Mouse (Mus musculus) liver, postnatal 0 days (tissue): ENCODE measurements around the gene Zfp36. TPM values are rescaled to one million over a fixed set of nuclear protein-coding genes. Genes with fewer than 3 reads are reported as not detected.

Experiments used
- ATAC-seq: fragments of 200-750 bp; cut with Nextera tagmentation; 2 replicates; pipeline ENCODE4 v1.8.0; 2017; ENCODE audit warnings: mild to moderate bottlenecking, moderate library complexity
- DNase-seq: peaks from one replicate; pipeline ENCODE4 v3.0.0-alpha.2; 2016
- H3K27ac ChIP-seq: fragments of 300-500 bp; sonication (generic); 2 replicates; pipeline ENCODE4 v1.5.1; 2014; ENCODE audit warnings: antibody characterized with exemption, moderate library complexity, mild to moderate bottlenecking, low read depth
- H3K27me3 ChIP-seq: fragments of 300-500 bp; sonication (generic); 2 replicates; pipeline ENCODE4 v1.6.1; 2014; ENCODE audit warnings: low read length, control low read depth, mixed read lengths; ENCODE audit not compliant: insufficient read depth
- H3K36me3 ChIP-seq: fragments of 300-500 bp; sonication (generic); replicated peaks from 2 replicates; pipeline ENCODE4 v1.6.1; 2014; ENCODE audit warnings: mild to moderate bottlenecking, control low read depth, low read length, moderate library complexity, mixed read lengths; ENCODE audit not compliant: insufficient read depth
- H3K4me1 ChIP-seq: fragments of 300-500 bp; sonication (generic); 2 replicates; pipeline ENCODE4 v1.6.1; 2014; ENCODE audit warnings: antibody characterized with exemption, mild to moderate bottlenecking, control low read depth; ENCODE audit not compliant: insufficient read depth
- H3K4me2 ChIP-seq: fragments of 300-500 bp; sonication (generic); 2 replicates; pipeline ENCODE4 v1.6.1; 2014; ENCODE audit warnings: low read depth, mild to moderate bottlenecking, low read length, moderate library complexity, mixed read lengths
- H3K4me3 ChIP-seq: fragments of 300-500 bp; sonication (generic); 2 replicates; pipeline ENCODE4 v1.5.1; 2014; ENCODE audit warnings: low read depth, low read length
- H3K9ac ChIP-seq: fragments of 300-500 bp; sonication (generic); replicated peaks from 2 replicates; pipeline ENCODE4 v1.6.1; 2014; ENCODE audit warnings: mild to moderate bottlenecking, moderate library complexity
- H3K9me3 ChIP-seq: fragments of 300-500 bp; sonication (generic); 2 replicates; pipeline ENCODE4 v1.6.1; 2016; ENCODE audit warnings: mild to moderate bottlenecking, control low read depth, low read length, mixed read lengths
- CTCF ChIP-seq: sonication (generic); IDR thresholded peaks from 2 replicates; pipeline ENCODE4 v1.5.1; 2016; ENCODE audit warnings: antibody characterized with exemption, low read depth
- EP300 ChIP-seq: IDR thresholded peaks from 2 replicates; pipeline ENCODE4 v1.6.1; 2016; ENCODE audit warnings: antibody characterized with exemption, low read depth, mild to moderate bottlenecking
- WGBS: fragments of 180-500 bp; shearing (Covaris S2); extraction: QIAGEN DNeasy Blood & Tissue Kit; methylation state at CpG from one replicate; pipeline ENCODE4 v1.1.7; 2014; ENCODE audit not compliant: insufficient replicate concordance; 5-methylcytosine and 5-hydroxymethylcytosine counted together
- polyA plus RNA-seq: library from polyadenylated mRNA; unstranded; fragments of >200 nt; fragmentation: Nextera tagmentation; extraction: Ambion mirVana; gene quantifications from 2 replicates; pipeline ENCODE4 v1.2.1, GENCODE M21; 2015

Gene Zfp36
- 13.5 and 21.1 TPM in 2 replicates for polyA plus RNA-seq

GRCm38 (mm10) chr7:28380237-28381016 lies at the start of gene Zfp36:
Gene Zfp36 (minus strand): TSS chr7:28380253.
- WGBS: 30% methylated on average over 17 of the region's 17 CpGs

GRCm38 (mm10) chr7:28427738-28428137 lies 47.7 kb upstream of the Zfp36 start:
- Histone ChIP-seq H3K4me3 (no peak overlapping the region), H3K27ac (no peak overlapping the region), H3K9me3 (no peaks in the 10 kb centered on the region), H3K27me3 (no peaks in the 10 kb centered on the region), H3K4me2 (no peak overlapping the region), H3K9ac (no peak overlapping the region), H3K36me3 (peaks cover 18% of the 10 kb centered on the region), H3K4me1 (peaks cover 20% of the 10 kb centered on the region)
- TF ChIP-seq EP300 (no peak), CTCF (no peak)
- no peak for DNase-seq
- no peak for ATAC-seq

More at GRCm38 (mm10) chr7:28380237-28381016, at the start of gene Zfp36:
- peak within 1 kb of the TSS; percentile 90 for H3K9ac ChIP-seq
- no peak for TF ChIP-seq CTCF
- no peak for TF ChIP-seq EP300
- DNase-seq (no peak), ATAC-seq (no peak)
- H3K9me3 ChIP-seq: no peaks in the 10 kb centered on the region
- H3K36me3 ChIP-seq: peaks cover 14% of the 10 kb centered on the region
- H3K4me3 ChIP-seq: peak within 1 kb of the TSS; percentile 69
- H3K4me1 ChIP-seq: peaks cover 70% of the 10 kb centered on the region
- H3K4me2 ChIP-seq: peak within 1 kb of the TSS; percentile 80
- no peaks in the 10 kb centered on the region for H3K27me3 ChIP-seq
- peak within 1 kb of the TSS; percentile 100 for H3K27ac ChIP-seq

DNA sequence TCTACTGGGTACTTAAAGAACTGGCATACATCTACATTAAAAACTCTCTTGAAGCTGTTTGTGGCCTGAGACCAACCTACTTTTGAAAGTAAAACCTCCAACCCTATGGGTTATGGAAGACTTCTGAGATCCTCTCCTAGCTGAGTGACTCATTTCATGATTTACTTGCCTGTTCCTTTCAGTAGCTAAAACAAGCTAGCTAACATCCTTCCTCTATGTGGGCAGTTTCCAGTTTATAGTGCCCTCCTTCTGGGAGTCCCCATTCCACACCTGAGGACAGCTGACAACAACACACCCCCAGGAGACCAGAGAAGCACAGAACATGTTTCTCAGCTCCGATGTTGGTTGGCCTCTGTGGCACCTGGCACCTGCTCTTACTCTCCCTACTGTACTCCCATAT lies 43.0 kb upstream of the Zfp36 start:
- H3K4me1 ChIP-seq: no peaks in the 10 kb centered on the region
- H3K27ac ChIP-seq: no peak overlapping the region
- 84% methylated on average over 1 of the region's 1 CpGs for WGBS
- ATAC-seq (no peak), DNase-seq (no peak)
- no peaks in the 10 kb centered on the region for H3K27me3 ChIP-seq
- TF ChIP-seq EP300: no peak
- no peak for TF ChIP-seq CTCF
- no peak overlapping the region for H3K4me3 ChIP-seq
- H3K4me2 ChIP-seq: no peak overlapping the region
- no peak overlapping the region for H3K9ac ChIP-seq
- peaks cover 41% of the 10 kb centered on the region for H3K36me3 ChIP-seq
- no peaks in the 10 kb centered on the region for H3K9me3 ChIP-seq

DNA sequence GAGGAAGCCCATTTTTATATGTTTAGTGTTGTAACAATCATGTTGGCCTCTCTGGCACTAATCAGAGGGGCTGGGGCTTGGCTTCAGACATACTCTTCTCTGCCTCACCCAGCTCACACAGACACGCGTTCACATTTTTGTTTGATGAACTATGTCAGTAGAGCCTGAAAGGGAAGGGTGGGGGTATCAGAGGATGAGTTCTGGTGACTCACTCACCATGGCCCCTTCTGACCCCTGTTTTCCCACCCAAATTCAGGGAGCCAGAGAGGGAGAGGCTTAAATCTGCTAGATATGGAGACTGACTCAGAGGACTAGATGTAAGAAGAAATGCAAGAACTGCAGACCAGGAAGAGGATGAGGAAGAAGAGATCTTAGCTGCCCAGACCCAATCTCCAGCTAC lies 39.4 kb upstream of the Zfp36 start:
- TF ChIP-seq CTCF (no peak), EP300 (no peak)
- Histone ChIP-seq H3K4me2 (no peak overlapping the region), H3K27me3 (no peaks in the 10 kb centered on the region), H3K9ac (no peak overlapping the region), H3K27ac (no peak overlapping the region), H3K9me3 (no peaks in the 10 kb centered on the region), H3K36me3 (peaks cover 50% of the 10 kb centered on the region), H3K4me1 (no peaks in the 10 kb centered on the region), H3K4me3 (no peak overlapping the region)
- DNase-seq (no peak), ATAC-seq (no peak)
- WGBS: 96% methylated on average over 2 of the region's 2 CpGs

- ATAC-seq (no peak), DNase-seq (no peak)
- Histone ChIP-seq H3K27me3 (no peaks in the 10 kb centered on the region), H3K9ac (no peak overlapping the region), H3K27ac (no peak overlapping the region), H3K4me3 (no peak overlapping the region), H3K9me3 (no peaks in the 10 kb centered on the region), H3K4me2 (no peak overlapping the region), H3K36me3 (peaks cover 56% of the 10 kb centered on the region), H3K4me1 (no peaks in the 10 kb centered on the region)
- TF ChIP-seq CTCF (no peak), EP300 (no peak)
- 84% methylated on average over 8 of the region's 8 CpGs for WGBS
Measured at GRCm38 (mm10) chr7:28418096-28418670, 38.1 kb upstream of the Zfp36 start.

DNA sequence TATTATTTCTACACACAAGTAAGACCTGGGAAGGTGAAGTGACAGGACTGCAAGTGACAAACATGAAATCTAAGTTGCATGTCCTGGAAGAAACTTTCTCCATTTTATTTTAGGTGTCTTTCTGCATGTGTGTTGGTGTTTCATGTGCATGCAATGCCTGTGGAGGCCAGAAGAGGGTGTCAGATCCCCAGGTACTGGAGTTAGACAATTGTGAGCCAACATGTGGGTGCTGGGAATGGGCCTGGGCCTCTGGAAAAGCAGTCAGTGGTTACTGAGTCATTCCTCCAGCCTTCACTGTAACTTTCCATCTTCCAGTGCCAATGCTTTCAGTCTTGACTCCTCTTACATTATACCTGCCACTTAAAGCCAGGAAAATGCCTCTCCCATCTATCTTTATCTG lies 37.3 kb upstream of the Zfp36 start:
- Histone ChIP-seq H3K9ac (no peak overlapping the region), H3K4me3 (no peak overlapping the region), H3K27me3 (no peaks in the 10 kb centered on the region), H3K36me3 (peaks cover 55% of the 10 kb centered on the region), H3K27ac (no peak overlapping the region), H3K4me1 (no peaks in the 10 kb centered on the region), H3K9me3 (no peaks in the 10 kb centered on the region), H3K4me2 (no peak overlapping the region)
- no peak for TF ChIP-seq EP300
- peak; percentile 38; the same call in 1 of the 2 replicates for TF ChIP-seq CTCF
- DNase-seq (no peak), ATAC-seq (no peak)
